Mouse (Mus musculus) stomach, embryonic 14.5 days (tissue): ENCODE results near the gene Brd3os. TPM values are rescaled to one million over a fixed set of nuclear protein-coding genes. Genes with fewer than 3 reads are reported as not detected.

Source experiments
- ATAC-seq: fragments of 200-750 bp; cut with Nextera tagmentation; 2 replicates; pipeline ENCODE4 v1.8.0; 2017; ENCODE audit warnings: low read depth, moderate TSS enrichment; ENCODE audit not compliant: insufficient number of reproducible peaks, insufficient read depth, low FRiP score
- H3K27ac ChIP-seq: fragments of 300-500 bp; sonication (generic); 2 replicates; pipeline ENCODE4 v1.5.1; 2014; ENCODE audit warnings: mild to moderate bottlenecking, low read length, moderate library complexity, mixed read lengths
- H3K27me3 ChIP-seq: fragments of 300-500 bp; sonication (generic); 2 replicates; pipeline ENCODE4 v1.6.1; 2014; ENCODE audit warnings: low read length, control low read depth, mixed read lengths; ENCODE audit not compliant: control insufficient read depth, insufficient read depth
- H3K36me3 ChIP-seq: fragments of 300-500 bp; sonication (generic); 2 replicates; pipeline ENCODE4 v1.6.1; 2014; ENCODE audit warnings: mild to moderate bottlenecking, control low read depth, low read length, moderate library complexity, mixed read lengths; ENCODE audit not compliant: control insufficient read depth, insufficient read depth
- H3K4me1 ChIP-seq: fragments of 300-500 bp; sonication (generic); 2 replicates; pipeline ENCODE4 v1.6.1; 2014; ENCODE audit warnings: low read length, control low read depth, mixed read lengths; ENCODE audit not compliant: control insufficient read depth, insufficient read depth
- H3K4me2 ChIP-seq: fragments of 300-500 bp; sonication (generic); replicated peaks from 2 replicates; pipeline ENCODE4 v1.6.1; 2014; ENCODE audit warnings: low read depth, low read length, control low read depth
- H3K4me3 ChIP-seq: fragments of 300-500 bp; sonication (generic); 2 replicates; pipeline ENCODE4 v1.5.1; 2014; ENCODE audit warnings: low read depth, low read length, control low read depth
- H3K9ac ChIP-seq: fragments of 300-500 bp; sonication (generic); replicated peaks from 2 replicates; pipeline ENCODE4 v1.6.1; 2014; ENCODE audit warnings: low read depth, mild to moderate bottlenecking, control low read depth, low read length, moderate library complexity, mixed read lengths
- H3K9me3 ChIP-seq: fragments of 300-500 bp; sonication (generic); 2 replicates; pipeline ENCODE4 v1.6.1; 2016; ENCODE audit warnings: low read depth, low read length, control low read depth; ENCODE audit not compliant: control insufficient read depth
- WGBS: fragments of 180-500 bp; shearing (Covaris S2); extraction: QIAGEN DNeasy Blood & Tissue Kit; methylation state at CpG from one replicate; pipeline ENCODE4 v1.1.7; 2014; 5-methylcytosine and 5-hydroxymethylcytosine counted together
- polyA plus RNA-seq: library from polyadenylated mRNA; unstranded; fragments of >200 nt; fragmentation: Nextera tagmentation; extraction: Ambion mirVana; gene quantifications from 2 replicates; pipeline ENCODE4 v1.2.1, GENCODE M21; 2014

Brd3os gene
- polyA plus RNA-seq, 1 experiment from 2014 or later = 11.5 TPM

DNA sequence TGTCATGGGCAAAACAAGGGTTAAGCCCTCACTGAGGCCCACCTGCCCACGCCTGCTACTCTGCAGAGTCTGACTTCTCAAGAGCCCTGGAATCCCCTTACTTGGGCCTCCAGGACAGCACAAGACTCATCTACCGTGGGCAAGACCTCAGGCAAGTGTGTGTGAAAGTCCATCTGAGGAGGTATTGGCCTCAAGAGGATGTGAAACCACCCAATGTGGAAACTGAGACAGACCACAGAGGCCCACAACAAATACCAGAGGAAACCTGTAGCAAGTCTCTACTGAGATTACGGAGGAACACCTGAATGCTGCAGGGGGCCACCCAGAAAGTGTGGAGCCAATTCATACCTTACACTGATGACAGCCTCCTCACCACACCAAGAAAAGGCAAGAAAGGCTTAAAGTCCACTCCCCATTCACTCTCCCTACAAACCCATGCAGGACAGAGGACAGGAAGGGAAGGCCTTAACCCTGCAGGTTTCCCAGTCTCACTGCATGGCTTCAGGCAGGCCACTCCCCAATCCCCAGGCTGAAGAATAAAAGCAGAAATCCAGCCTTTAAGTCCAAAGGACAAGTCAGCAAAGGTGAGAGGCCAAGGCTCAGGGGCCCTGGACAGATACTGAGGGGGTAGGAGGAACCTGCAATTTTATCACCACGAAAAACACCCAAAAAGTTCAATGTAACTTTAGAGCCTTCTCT lies 27.3 kb downstream of the Brd3os start:
- no peak for ATAC-seq
- H3K36me3 ChIP-seq = peaks cover 12% of the 10 kb centered on the region
- no peak overlapping the region for H3K4me2 ChIP-seq
- H3K4me1 ChIP-seq = peaks cover 37% of the 10 kb centered on the region
- H3K9ac ChIP-seq = no peak overlapping the region
- WGBS = 67% methylated on average over 4 of the region's 4 CpGs
- H3K27ac ChIP-seq = no peak overlapping the region
- no peak overlapping the region for H3K4me3 ChIP-seq
- H3K9me3 ChIP-seq = no peaks in the 10 kb centered on the region
- H3K27me3 ChIP-seq = no peaks in the 10 kb centered on the region

DNA sequence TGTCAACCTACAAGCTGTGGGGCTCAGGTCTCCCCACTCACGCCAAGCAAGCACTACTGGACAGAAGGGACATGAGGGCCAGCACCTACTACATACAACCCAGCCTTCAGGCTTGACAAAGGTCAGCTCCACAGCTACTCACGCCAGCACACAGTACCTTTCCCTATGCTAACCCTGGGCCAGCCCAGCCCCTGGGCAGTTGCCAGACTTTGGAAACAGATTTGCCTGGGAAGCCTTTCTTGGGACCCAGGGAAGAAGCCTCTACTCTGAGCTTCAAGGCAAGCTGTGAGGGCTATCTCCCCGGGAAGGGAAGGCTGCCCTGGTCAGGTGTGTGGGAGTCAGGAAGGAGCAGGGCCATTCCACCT lies 27.8 kb downstream of the Brd3os start:
- Histone ChIP-seq H3K36me3 (peaks cover 12% of the 10 kb centered on the region), H3K9ac (no peak overlapping the region), H3K27me3 (no peaks in the 10 kb centered on the region), H3K9me3 (no peaks in the 10 kb centered on the region), H3K4me1 (peaks cover 37% of the 10 kb centered on the region), H3K4me3 (no peak overlapping the region), H3K4me2 (no peak overlapping the region), H3K27ac (no peak overlapping the region)
- WGBS = 59% methylated on average over 3 of the region's 3 CpGs
- no peak for ATAC-seq

DNA sequence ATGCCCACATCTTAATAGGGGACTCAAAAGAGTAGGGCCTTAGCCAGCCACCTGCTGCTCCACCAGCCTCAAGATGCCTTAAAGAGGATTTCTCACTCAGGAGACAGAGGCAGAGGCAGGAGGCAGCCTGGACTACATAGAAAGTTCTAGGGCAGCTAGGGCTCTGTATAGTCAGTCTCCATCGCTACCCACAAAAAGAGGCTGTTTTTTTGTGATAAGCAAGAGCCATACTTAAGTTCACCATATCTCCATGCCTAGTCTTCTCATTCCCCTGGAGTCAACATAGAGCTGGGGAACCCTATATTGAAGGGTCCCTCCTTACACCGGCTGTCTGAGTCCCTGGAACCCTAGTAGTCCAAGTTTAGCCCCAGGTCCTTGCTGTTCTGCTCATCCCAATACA lies 28.4 kb downstream of the Brd3os start:
- Histone ChIP-seq H3K27ac (no peak overlapping the region), H3K9me3 (no peaks in the 10 kb centered on the region), H3K4me2 (no peak overlapping the region), H3K4me1 (peaks cover 37% of the 10 kb centered on the region), H3K36me3 (peaks cover 12% of the 10 kb centered on the region), H3K27me3 (no peaks in the 10 kb centered on the region), H3K4me3 (no peak overlapping the region), H3K9ac (no peak overlapping the region)
- WGBS = 86% methylated on average over 2 of the region's 2 CpGs
- ATAC-seq = no peak

DNA sequence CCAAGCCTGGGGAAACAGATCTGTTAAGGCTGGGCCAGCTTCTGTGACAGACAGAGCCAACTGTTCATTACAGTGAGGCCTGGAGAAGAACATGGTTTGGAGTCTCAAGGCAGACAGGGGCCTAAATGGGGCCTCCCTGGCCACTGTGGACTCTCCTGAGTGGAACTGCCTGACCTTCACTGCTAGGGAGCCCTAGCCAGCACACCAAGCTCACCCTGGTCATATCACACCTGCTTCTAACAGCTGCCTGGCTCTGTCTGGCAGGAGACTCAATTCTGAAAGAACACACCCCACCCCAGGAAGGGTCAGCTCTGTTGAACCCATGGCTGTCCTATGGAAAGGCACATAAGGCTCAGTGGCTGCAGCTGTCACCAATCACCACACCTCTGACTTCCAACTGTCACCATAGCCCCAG lies 29.1 kb downstream of the Brd3os start:
- Histone ChIP-seq H3K4me1 (peaks cover 37% of the 10 kb centered on the region), H3K4me3 (no peak overlapping the region), H3K9me3 (no peaks in the 10 kb centered on the region), H3K4me2 (no peak overlapping the region), H3K27ac (no peak overlapping the region), H3K27me3 (no peaks in the 10 kb centered on the region), H3K36me3 (peaks cover 12% of the 10 kb centered on the region; the same call in 1 of the 2 replicates), H3K9ac (no peak overlapping the region)
- no peak for ATAC-seq

DNA sequence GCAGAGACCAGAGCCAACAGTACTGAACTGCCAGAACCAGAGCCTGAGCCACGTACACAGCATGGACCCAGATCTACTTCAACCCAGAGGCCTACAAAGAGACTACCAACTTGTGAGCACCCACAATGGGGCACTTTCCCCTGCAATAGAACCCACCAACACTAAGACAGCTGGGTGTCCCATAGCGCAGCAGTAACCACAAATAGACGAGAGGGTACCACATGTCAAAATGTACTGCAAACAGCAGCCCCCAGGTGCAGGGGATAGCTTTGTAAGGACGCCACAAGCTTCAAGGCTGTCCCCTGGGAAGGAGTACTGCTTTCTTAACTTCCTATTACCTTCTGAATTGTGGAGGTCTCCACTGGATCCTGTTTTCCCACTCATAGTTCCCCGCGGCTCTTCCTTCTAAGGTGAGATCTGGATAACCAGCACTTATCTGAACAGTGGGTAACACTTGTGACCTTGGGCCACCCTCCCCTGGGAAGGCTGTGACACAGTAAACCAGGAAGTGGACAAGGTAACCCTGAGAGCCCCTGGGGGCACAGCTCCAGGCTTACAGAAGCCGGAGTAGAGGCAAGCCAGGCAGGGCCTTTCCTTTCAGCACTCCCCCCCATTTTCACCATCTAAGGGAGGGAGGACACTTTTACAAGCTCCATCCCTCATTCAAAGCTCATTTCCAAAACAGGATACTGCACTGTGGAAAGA lies 31.1 kb downstream of the Brd3os start:
- H3K9ac ChIP-seq = peak overlapping the region; percentile 97
- H3K4me2 ChIP-seq = peak overlapping the region; percentile 96
- H3K4me1 ChIP-seq = peaks cover 43% of the 10 kb centered on the region
- no peaks in the 10 kb centered on the region for H3K9me3 ChIP-seq
- no peak overlapping the region for H3K27ac ChIP-seq
- peak overlapping the region; percentile 100 for H3K4me3 ChIP-seq
- 54% methylated on average over 7 of the region's 7 CpGs for WGBS
- ATAC-seq = no peak
- peaks cover 7% of the 10 kb centered on the region; the same call in 1 of the 2 replicates for H3K36me3 ChIP-seq
- H3K27me3 ChIP-seq = no peaks in the 10 kb centered on the region

DNA sequence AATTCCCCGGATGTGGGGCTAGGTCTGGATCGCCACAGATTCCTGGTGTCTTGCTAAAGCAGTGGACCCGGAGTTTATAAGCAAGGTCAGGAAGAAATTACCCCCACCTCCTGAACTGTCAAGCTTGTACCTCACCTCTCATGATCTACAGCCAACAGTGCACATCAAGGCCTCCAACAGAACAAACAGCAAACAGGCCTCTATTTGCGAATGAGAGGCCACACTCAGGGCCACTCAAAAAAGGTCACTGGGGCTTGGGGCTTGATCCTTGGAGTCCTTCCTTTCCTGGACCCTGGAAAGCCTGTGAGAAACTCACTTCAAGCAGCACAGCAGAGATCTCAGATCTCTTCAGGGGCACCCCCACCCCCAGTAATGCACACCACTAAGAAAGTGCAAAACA lies 31.8 kb downstream of the Brd3os start:
- 9% methylated on average over 4 of the region's 4 CpGs for WGBS
- Histone ChIP-seq H3K36me3 (peaks cover 7% of the 10 kb centered on the region; the same call in 1 of the 2 replicates), H3K4me3 (peak overlapping the region; percentile 100), H3K9ac (peak overlapping the region; percentile 97), H3K27ac (no peak overlapping the region), H3K27me3 (no peaks in the 10 kb centered on the region), H3K9me3 (no peaks in the 10 kb centered on the region), H3K4me1 (peaks cover 43% of the 10 kb centered on the region), H3K4me2 (peak overlapping the region; percentile 96)
- ATAC-seq = no peak

DNA sequence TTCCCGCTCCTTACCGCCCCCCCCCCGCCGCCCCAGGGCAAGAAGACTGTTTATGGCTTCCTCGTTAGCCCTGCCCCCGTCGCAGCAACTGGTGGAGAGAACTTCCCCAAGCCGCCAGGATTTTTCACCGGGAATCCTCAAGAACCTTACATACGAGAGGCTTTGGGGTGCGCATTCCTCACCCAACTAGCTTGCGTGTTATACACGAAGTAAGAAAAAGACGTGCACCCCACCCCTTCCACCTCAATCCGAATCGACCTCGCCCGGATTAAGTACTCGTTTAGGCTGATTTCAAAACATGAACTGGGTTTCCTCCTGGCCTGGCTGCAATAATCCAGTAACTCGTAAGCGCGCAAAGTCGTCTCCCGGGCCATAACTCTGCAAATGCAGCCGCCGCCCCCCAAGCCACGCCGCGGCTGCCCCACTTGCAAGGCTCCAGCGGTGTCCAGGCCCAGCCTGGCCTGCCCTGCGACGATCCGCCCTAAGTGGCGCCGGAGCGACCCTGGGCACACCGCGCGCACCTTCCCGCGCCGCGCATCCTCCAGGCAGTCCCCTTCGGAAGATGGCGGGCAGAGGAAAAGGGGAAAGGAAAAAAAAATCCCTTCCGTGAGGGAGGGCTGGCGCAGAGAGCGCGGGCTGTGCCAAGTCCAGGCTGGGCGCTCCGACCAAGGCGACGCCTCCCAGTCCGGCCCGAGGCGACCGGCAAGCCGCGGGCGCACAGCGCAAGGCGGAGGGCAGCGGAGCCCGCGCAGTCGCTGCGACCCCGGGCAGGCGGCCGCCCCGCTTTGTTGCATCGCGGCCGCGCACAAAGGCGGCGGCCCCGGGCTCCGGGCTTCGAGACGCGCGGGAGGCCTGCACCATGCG lies 32.7 kb downstream of the Brd3os start:
- WGBS = under 1% methylated on average over 80 of the region's 84 CpGs
- Histone ChIP-seq H3K4me1 (peaks cover 36% of the 10 kb centered on the region), H3K36me3 (peaks cover 7% of the 10 kb centered on the region; the same call in 1 of the 2 replicates), H3K27ac (peak overlapping the region; percentile 97), H3K4me2 (peak overlapping the region; percentile 96), H3K27me3 (no peaks in the 10 kb centered on the region), H3K9me3 (no peaks in the 10 kb centered on the region), H3K9ac (peak overlapping the region; percentile 97), H3K4me3 (peak overlapping the region; percentile 100)
- peak; percentile 12; the same call in 1 of the 2 replicates for ATAC-seq
